Mouse (Mus musculus) bone marrow macrophage, adult 2 months (primary cell): ENCODE data around the gene Olfr392.

Source experiments
- CTCF ChIP-seq: IDR thresholded peaks from 2 replicates; pipeline ENCODE4 v1.5.1; 2012; ENCODE audit warnings: low read depth, mild to moderate bottlenecking, low read length, moderate library complexity
- POLR2A ChIP-seq: IDR thresholded peaks from 2 replicates; pipeline ENCODE4 v1.6.1; 2012; ENCODE audit warnings: mild to moderate bottlenecking, low read depth, low read length, borderline replicate concordance

DNA sequence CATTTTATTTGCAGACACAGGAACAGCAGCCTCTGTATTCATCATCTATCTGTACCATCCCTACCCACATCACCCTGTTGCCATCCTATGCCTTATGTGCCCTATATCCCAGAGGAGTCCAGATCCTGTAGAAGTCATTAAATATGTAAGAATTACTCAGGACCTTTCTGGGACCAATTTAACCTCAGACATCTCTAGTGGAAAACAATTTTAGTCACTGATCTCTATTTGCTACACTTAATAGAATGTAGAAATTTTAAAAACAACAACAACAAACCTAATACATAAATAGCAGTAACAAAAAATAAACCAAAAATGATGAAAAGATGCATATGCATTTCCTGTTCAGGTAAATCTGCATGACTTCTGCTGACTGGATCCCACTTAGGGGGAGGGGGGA is 34.5 kb upstream of the Olfr392 start, which contains the start of gene Olfr393:
- TF ChIP-seq POLR2A = no peak
- no peak for TF ChIP-seq CTCF
